Mouse (Mus musculus) lung, postnatal 0 days (tissue): ENCODE measurements at regions not wholly inside any gene's neighbourhood (a gene's known extent, or its start where the extent isn't known, plus 50 kb on each side); places are given as distances from the start of the nearest gene placed in this dataset.

Experiments
- CTCF ChIP-seq: IDR thresholded peaks from 2 replicates; pipeline ENCODE4 v1.5.1; 2016; ENCODE audit warnings: antibody characterized with exemption, mild to moderate bottlenecking
- EP300 ChIP-seq: IDR thresholded peaks from 2 replicates; pipeline ENCODE4 v1.6.1; 2016; ENCODE audit warnings: antibody characterized with exemption, mild to moderate bottlenecking, control low read depth

DNA sequence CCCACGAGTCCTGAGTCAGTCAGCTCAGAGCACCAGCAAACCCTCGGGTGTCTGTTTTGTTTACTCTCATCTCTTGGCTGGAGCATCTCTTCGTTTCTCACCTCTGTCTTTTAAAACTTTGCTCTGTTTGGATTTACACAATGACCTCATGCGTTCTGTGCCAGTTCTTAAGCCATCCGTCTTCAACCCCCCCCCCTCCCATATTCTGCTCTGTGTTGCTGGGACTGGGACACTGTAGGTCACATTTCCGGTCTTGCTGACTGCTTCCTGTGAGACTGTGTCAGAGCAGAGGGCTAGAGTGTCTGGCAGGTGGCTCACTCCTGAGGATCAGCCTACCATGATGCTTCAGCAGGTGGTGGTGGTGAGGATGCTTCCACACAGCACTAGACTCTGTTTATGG, 155.1 kb downstream of the Ppp4r2 start:
- TF ChIP-seq CTCF (no peak), EP300 (no peak)
